Mouse (Mus musculus): ENCODE measurements around the gene Dab2ip. TPM values are rescaled to one million over a fixed set of nuclear protein-coding genes. Genes with fewer than 3 reads are reported as not detected.

Dab2ip gene
- total and polyA plus RNA-seq, 3 experiments = 4.9 to 15.6 (median 7.8) TPM

DNA sequence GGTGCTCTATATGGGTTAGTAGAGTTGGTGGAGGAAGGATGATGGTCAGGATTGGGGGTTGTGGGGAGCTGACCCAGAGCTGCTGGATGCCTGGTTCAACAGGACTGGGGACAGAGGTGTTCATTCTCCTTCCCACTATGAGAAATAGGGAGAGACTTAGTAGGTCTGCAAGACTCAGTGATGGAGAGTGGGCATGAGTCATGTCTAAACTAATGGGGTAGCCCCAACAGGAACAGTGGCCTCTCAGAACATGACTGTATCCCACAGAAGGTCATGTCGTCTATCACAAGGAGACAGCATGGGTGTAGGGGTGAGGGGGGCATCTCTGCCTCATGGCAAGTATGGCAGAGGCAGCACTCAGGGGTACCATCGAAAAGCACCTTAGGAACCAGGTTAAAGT, 81.7 kb downstream of the Dab2ip start:
- Histone ChIP-seq H3K4me2 (ENCODE audit: insufficient read depth, low read depth, poor library complexity, severe bottlenecking) (no peak overlapping the region), H3K9ac (ENCODE audit: insufficient read depth, low read depth) (no peak overlapping the region), H3K27ac (ENCODE audit: insufficient read depth, low read depth) (no peak overlapping the region), H3K79me2 (replicated peaks; ENCODE audit: control insufficient read depth, extremely low read depth, insufficient read depth, poor library complexity, severe bottlenecking) (no peaks in the 10 kb centered on the region), H3K27me3 (replicated peaks) (no peaks in the 10 kb centered on the region), H3K4me3 (replicated peaks in 1 of 3; ENCODE audit: low read depth in 2 of 3, low read length in 2 of 3, poor library complexity in 1 of 3) (no peak overlapping the region), H3K36me3 (replicated peaks in 1 of 2; ENCODE audit: control insufficient read depth in 1 of 2, insufficient read depth in 1 of 2, low read length in 1 of 2) (peaks cover 0 to 14% of the 10 kb centered on the region in 2 experiments), H3K9me3 (replicated peaks; ENCODE audit: low read length) (no peaks in the 10 kb centered on the region), H3K4me1 (ENCODE audit: control insufficient read depth in 1 of 2, insufficient read depth in 2 of 2) (peaks cover 29 to 36% of the 10 kb centered on the region in 2 experiments)
- TF ChIP-seq SIN3A (IDR thresholded peaks at IDR 0.05; ENCODE audit: low read length) (no peak), TBP (conservative IDR thresholded peaks at IDR 0.05; ENCODE audit: low read depth, low read length) (no peak), ETS1 (conservative IDR thresholded peaks at IDR 0.05; ENCODE audit: low read depth, low read length) (peak; percentile 27; the same call in 1 of the 2 replicates), MAFK (IDR thresholded peaks at IDR 0.05; ENCODE audit: insufficient replicate concordance, low read length) (no peak), JUN (IDR thresholded peaks at IDR 0.05; ENCODE audit: insufficient read depth, low read depth, low read length) (no peak), POLR2AphosphoS2 (IDR thresholded peaks at IDR 0.05; ENCODE audit: low read depth, low read length) (no peak), POLR2A (IDR thresholded peaks at IDR 0.05; ENCODE audit: low read depth, low read length) (no peak), MYC (IDR thresholded peaks at IDR 0.05; ENCODE audit: low read depth, low read length) (no peak), MAX (IDR thresholded peaks at IDR 0.05; ENCODE audit: low read length) (no peak), ZKSCAN1 (IDR thresholded peaks at IDR 0.05; ENCODE audit: borderline replicate concordance, low read depth, low read length) (peak; percentile 91), IRF4 (IDR thresholded peaks at IDR 0.05; ENCODE audit: low read depth, low read length) (peak; percentile 87), EP300 (IDR thresholded peaks at IDR 0.05; ENCODE audit: low read length) (peak; percentile 63), NELFE (IDR thresholded peaks at IDR 0.05; ENCODE audit: low read depth, low read length) (no peak), RAD21 (IDR thresholded peaks at IDR 0.05; ENCODE audit: low read depth, low read length) (no peak), BHLHE40 (IDR thresholded peaks at IDR 0.05; ENCODE audit: low read depth, low read length) (peak; percentile 55), SMC3 (IDR thresholded peaks at IDR 0.05; ENCODE audit: low read depth, low read length) (no peak), GABPA (IDR thresholded peaks at IDR 0.05; ENCODE audit: insufficient replicate concordance, low read depth, low read length) (no peak), USF2 (conservative IDR thresholded peaks at IDR 0.05; ENCODE audit: low read depth, low read length) (no peak), UBTF (IDR thresholded peaks at IDR 0.05; ENCODE audit: low read depth, low read length) (no peak), TCF12 (IDR thresholded peaks at IDR 0.05; ENCODE audit: low read depth, low read length) (no peak), KAT2A (IDR thresholded peaks at IDR 0.05; ENCODE audit: insufficient replicate concordance, low read length) (no peak), MAZ (IDR thresholded peaks at IDR 0.05; ENCODE audit: low read depth, low read length) (no peak), E2F4 (IDR thresholded peaks at IDR 0.05; ENCODE audit: insufficient replicate concordance, low read depth, low read length) (no peak), JUND (conservative IDR thresholded peaks at IDR 0.05; ENCODE audit: low read depth, low read length) (peak; percentile 46; the same call in 1 of the 2 replicates), USF1 (IDR thresholded peaks at IDR 0.05; ENCODE audit: low read depth, low read length) (no peak), PAX5 (IDR thresholded peaks at IDR 0.05; ENCODE audit: low read length) (no peak), MEF2A (IDR thresholded peaks at IDR 0.05; ENCODE audit: borderline replicate concordance, low read depth, low read length) (peak; percentile 37; the same call in 1 of the 2 replicates)
- in situ Hi-C loops (cut with MboI; ENCODE audit: low pct_ligation_motif_present, low pct_unique_long_range_greater_than_20kb, low sequenced_read_pairs) (no loop called here), dilution Hi-C loops (cut with MboI; ENCODE audit: extremely low pct_ligation_motif_present, extremely low pct_unique_long_range_greater_than_20kb, low sequenced_read_pairs) (no loop called here)
- DNase-seq (ENCODE audit: extremely low read depth) = no peak
